Mouse (Mus musculus) MEL (cell line): Measurements from ENCODE around the gene Ints11. TPM values are rescaled to one million over a fixed set of nuclear protein-coding genes. Genes with fewer than 3 reads are reported as not detected.
A peak's percentile ranks its signal among the peaks of the same experiment; 100 is the strongest.

Experiments used
- DNase-seq: peaks from one replicate; pipeline ENCODE4 v3.0.0; 2011; ENCODE audit warnings: low read depth, low spot score
- H3K27ac ChIP-seq: 2 replicates; pipeline ENCODE4 v1.5.1; 2012; ENCODE audit warnings: low read depth, mild to moderate bottlenecking, control low read depth, low read length, moderate library complexity; ENCODE audit not compliant: control insufficient read depth
- H3K27me3 ChIP-seq, 2 experiments: fragments of 150-350 bp in 1 of 2; sonication (generic) in 1 of 2; 2 replicates each; pipeline ENCODE4 v1.6.1; 2012; ENCODE audit warnings: low read length in 2 of 2, mild to moderate bottlenecking in 2 of 2, improper control_type of control experiment in 1 of 2, moderate library complexity in 1 of 2; ENCODE audit not compliant: insufficient read depth in 2 of 2, control insufficient read depth in 1 of 2
- H3K36me3 ChIP-seq, 2 experiments: 2 replicates each; pipeline ENCODE4 v1.6.1; 2012 to 2014; ENCODE audit warnings: low read length in 2 of 2, improper control_type of control experiment in 1 of 2, inconsistent platforms in 1 of 2, mild to moderate bottlenecking in 1 of 2; ENCODE audit not compliant: insufficient read depth in 2 of 2, control insufficient read depth in 1 of 2
- H3K4me1 ChIP-seq, 2 experiments: fragments of 150-350 bp in 1 of 2; sonication (generic) in 1 of 2; 2 replicates each; pipeline ENCODE4 v1.6.1; 2012; ENCODE audit warnings: low read length in 2 of 2, improper control_type of control experiment in 1 of 2, mild to moderate bottlenecking in 1 of 2; ENCODE audit not compliant: insufficient read depth in 2 of 2, control insufficient read depth in 1 of 2
- H3K4me3 ChIP-seq, 2 experiments: fragments of 150-350 bp in 1 of 2; sonication (generic) in 1 of 2; 2 replicates each; pipeline ENCODE4 v1.5.1; 2012; ENCODE audit warnings: low read depth in 2 of 2, low read length in 2 of 2, mild to moderate bottlenecking in 2 of 2, moderate library complexity in 2 of 2, control low read depth in 1 of 2, improper control_type of control experiment in 1 of 2; ENCODE audit not compliant: control insufficient read depth in 1 of 2, insufficient read depth in 1 of 2
- H3K79me2 ChIP-seq: 2 replicates; pipeline ENCODE4 v1.6.1; 2012; ENCODE audit warnings: mild to moderate bottlenecking, low read length, moderate library complexity; ENCODE audit not compliant: control insufficient read depth, poor library complexity, insufficient read depth
- H3K9ac ChIP-seq: 2 replicates; pipeline ENCODE4 v1.6.1; 2012; ENCODE audit warnings: low read depth, mild to moderate bottlenecking, control low read depth, low read length, moderate library complexity; ENCODE audit not compliant: control insufficient read depth, poor library complexity, severe bottlenecking
- H3K9me3 ChIP-seq: fragments of 150-350 bp; sonication (generic); replicated peaks from 2 replicates; pipeline ENCODE4 v1.6.1; 2012; ENCODE audit warnings: mild to moderate bottlenecking, low read length, improper control_type of control experiment, moderate library complexity; ENCODE audit not compliant: insufficient read depth
- BHLHE40 ChIP-seq: IDR thresholded peaks from 2 replicates; pipeline ENCODE4 v1.6.1; 2012; ENCODE audit warnings: low read depth, mild to moderate bottlenecking, inconsistent platforms, low read length, improper control_type of control experiment, borderline replicate concordance
- ELF1 ChIP-seq: IDR thresholded peaks from 2 replicates; pipeline ENCODE4 v1.6.1; 2014; ENCODE audit warnings: low read depth, mild to moderate bottlenecking, inconsistent platforms, low read length, improper control_type of control experiment, moderate library complexity
- EP300 ChIP-seq, 2 experiments: IDR thresholded peaks; 2 replicates each; pipeline ENCODE4 v1.6.1; 2011; ENCODE audit warnings: improper control_type of control experiment in 2 of 2, low read length in 2 of 2, low read depth in 1 of 2, mild to moderate bottlenecking in 1 of 2
- GATA1 ChIP-seq: IDR thresholded peaks from 2 replicates; pipeline ENCODE4 v1.6.1; 2011; ENCODE audit warnings: low read depth, low read length, improper control_type of control experiment
- HCFC1 ChIP-seq: IDR thresholded peaks from 2 replicates; pipeline ENCODE4 v1.6.1; 2012; ENCODE audit warnings: low read depth, mild to moderate bottlenecking, inconsistent platforms, low read length, improper control_type of control experiment, moderate library complexity
- MAX ChIP-seq: IDR thresholded peaks from 2 replicates; pipeline ENCODE4 v1.6.1; 2011; ENCODE audit warnings: low read length, improper control_type of control experiment
- NRF1 ChIP-seq: IDR thresholded peaks from 2 replicates; pipeline ENCODE4 v1.6.1; 2014; ENCODE audit warnings: low read depth, mild to moderate bottlenecking, inconsistent platforms, low read length, improper control_type of control experiment, moderate library complexity; ENCODE audit not compliant: poor library complexity, insufficient read depth, severe bottlenecking
- POLR2A ChIP-seq, 2 experiments: IDR thresholded peaks; 2 replicates each; pipeline ENCODE4 v1.6.1; 2011 to 2012; ENCODE audit warnings: low read length in 2 of 2, mild to moderate bottlenecking in 2 of 2, control low read depth in 1 of 2, improper control_type of control experiment in 1 of 2, low read depth in 1 of 2, moderate library complexity in 1 of 2; ENCODE audit not compliant: control insufficient read depth in 1 of 2, insufficient read depth in 1 of 2, poor library complexity in 1 of 2
- POLR2AphosphoS2 ChIP-seq: IDR thresholded peaks from 2 replicates; pipeline ENCODE4 v1.6.1; 2011; ENCODE audit warnings: low read length, improper control_type of control experiment
- POLR2AphosphoS5 ChIP-seq: IDR thresholded peaks from 2 replicates; pipeline ENCODE4 v1.6.1; 2012; ENCODE audit warnings: low read depth, borderline replicate concordance, mild to moderate bottlenecking, inconsistent platforms, low read length, moderate library complexity, mixed read lengths
- RAD21 ChIP-seq: IDR thresholded peaks from 2 replicates; pipeline ENCODE4 v1.6.1; 2011; ENCODE audit warnings: mild to moderate bottlenecking, low read depth, low read length, improper control_type of control experiment
- SIN3A ChIP-seq: IDR thresholded peaks from 2 replicates; pipeline ENCODE4 v1.6.1; 2012; ENCODE audit warnings: low read length, improper control_type of control experiment, inconsistent platforms
- SMC3 ChIP-seq: IDR thresholded peaks from 2 replicates; pipeline ENCODE4 v1.6.1; 2011; ENCODE audit warnings: low read depth, low read length, improper control_type of control experiment
- TCF12 ChIP-seq: IDR thresholded peaks from 2 replicates; pipeline ENCODE4 v1.6.1; 2014; ENCODE audit warnings: low read depth, mild to moderate bottlenecking, inconsistent platforms, low read length, improper control_type of control experiment, moderate library complexity
- UBTF ChIP-seq: IDR thresholded peaks from 2 replicates; pipeline ENCODE4 v1.6.1; 2012; ENCODE audit warnings: low read depth, mild to moderate bottlenecking, inconsistent platforms, low read length, improper control_type of control experiment, moderate library complexity, borderline replicate concordance; ENCODE audit not compliant: insufficient read depth
- ZKSCAN1 ChIP-seq: IDR thresholded peaks from 2 replicates; pipeline ENCODE4 v1.6.1; 2012; ENCODE audit warnings: low read depth, mild to moderate bottlenecking, inconsistent platforms, low read length, improper control_type of control experiment, moderate library complexity
- polyA plus RNA-seq, 2 experiments: library from polyadenylated mRNA; stranded (reverse) in 1 of 2; unstranded in 1 of 2; fragments of >175 nt in 1 of 2; fragments of >200 nt in 1 of 2; gene quantifications; 2 replicates each; pipeline versions ENCODE4 v1.2.1 to v1.2.4; 2012; ENCODE audit warnings: low replicate concordance in 2 of 2, low read depth in 1 of 2; ENCODE audit not compliant: insufficient read length in 2 of 2, insufficient read depth in 1 of 2, missing spikeins in 1 of 2
- total RNA-seq: library from RNA; depleted of rRNA; stranded (reverse); fragments of 300-350 nt; gene quantifications from 2 replicates; pipeline ENCODE4 v1.2.3, GENCODE M21; 2012

Gene Ints11
- total and polyA plus RNA-seq, 3 experiments: 78.9 to 96.8 TPM; not detected in 1

DNA sequence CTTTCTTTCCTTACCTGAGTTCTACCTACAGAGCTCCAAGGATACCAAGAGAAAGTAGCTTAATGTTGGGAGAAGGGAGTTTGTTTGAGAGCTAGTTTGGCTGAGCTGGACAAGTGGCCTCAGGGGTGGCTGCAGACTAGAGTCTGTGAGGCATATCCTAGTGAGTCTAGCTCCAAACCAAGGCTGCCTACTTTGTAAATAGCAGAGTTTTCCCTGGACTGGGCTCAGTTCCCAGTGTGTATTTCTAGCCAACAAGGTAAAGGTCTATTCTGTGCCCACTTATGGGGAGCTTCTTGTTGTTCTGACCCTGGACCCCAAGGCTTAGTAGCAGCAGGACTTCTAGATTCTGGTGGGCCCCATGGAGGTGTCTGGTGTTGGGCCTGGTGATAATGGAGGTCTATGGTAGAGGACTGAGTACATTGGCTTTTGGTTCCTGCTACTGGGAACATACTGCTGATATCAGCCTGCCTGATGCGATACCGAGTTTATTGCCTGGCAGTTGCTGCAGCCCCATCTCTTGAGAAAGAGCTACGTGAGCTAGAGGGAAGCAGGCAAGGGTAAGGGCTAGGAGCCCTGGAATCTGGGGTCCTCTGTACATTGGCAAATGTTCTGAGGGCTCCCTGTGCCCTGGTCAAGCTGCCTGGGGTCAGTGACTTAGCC, 19.4 kb upstream of the Ints11 start:
- peak overlapping the region in 1 of 2 experiments; percentile 98; a peak in 2 of 4 replicates for H3K4me3 ChIP-seq
- H3K27ac ChIP-seq: peak overlapping the region; percentile 42
- no peak for TF ChIP-seq ZKSCAN1
- peak; percentile 47; the same call in 1 of the 2 replicates for TF ChIP-seq SIN3A
- peak; percentile 24 to 63; a peak in 2 of 4 replicates for TF ChIP-seq EP300 (IDR thresholded peaks at IDR 0.05; ENCODE audit: low read depth in 1 of 2, low read length in 2 of 2)
- TF ChIP-seq TCF12: peak; percentile 53
- no peak for TF ChIP-seq MAX
- no peak for TF ChIP-seq HCFC1
- TF ChIP-seq SMC3: no peak
- no peak for TF ChIP-seq ELF1
- TF ChIP-seq POLR2AphosphoS2: no peak
- TF ChIP-seq UBTF: no peak
- peak; percentile 23; the same call in 1 of the 2 replicates for TF ChIP-seq GATA1
- no peaks in the 10 kb centered on the region for H3K27me3 ChIP-seq
- no peak overlapping the region for H3K9ac ChIP-seq
- peaks cover 4 to 15% of the 10 kb centered on the region in 2 experiments; a peak in 3 of 4 replicates for H3K36me3 ChIP-seq
- no peaks in the 10 kb centered on the region for H3K9me3 ChIP-seq
- H3K4me1 ChIP-seq: peaks cover 19 to 34% of the 10 kb centered on the region in 2 experiments
- peaks cover 47% of the 10 kb centered on the region for H3K79me2 ChIP-seq
- DNase-seq: peak; percentile 64

DNA sequence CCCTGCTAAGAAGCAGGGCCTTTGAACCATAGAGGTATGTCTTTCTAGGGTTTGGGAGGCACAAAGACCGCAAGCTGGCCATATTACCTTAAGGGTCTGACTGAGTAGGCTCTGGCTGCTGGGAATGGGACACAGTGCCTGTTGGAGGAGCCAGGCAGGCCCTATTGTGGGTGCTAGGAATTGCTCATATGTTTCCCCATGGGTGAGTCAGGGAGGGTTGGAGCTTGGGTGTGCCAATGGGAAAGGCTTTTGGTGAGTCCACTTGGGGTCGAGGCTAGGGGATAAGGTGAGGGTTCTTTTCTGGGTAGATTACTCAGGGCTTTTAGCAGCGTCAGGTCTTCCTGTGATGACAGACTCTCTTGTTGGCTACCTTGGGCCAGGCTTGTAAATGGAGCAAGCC, 18.0 kb upstream of the Ints11 start:
- H3K4me3 ChIP-seq: no peak overlapping the region
- TF ChIP-seq TCF12 (no peak), BHLHE40 (no peak), POLR2A (IDR thresholded peaks at IDR 0.05; ENCODE audit: control insufficient read depth in 1 of 2, insufficient read depth in 1 of 2, low read depth in 1 of 2, low read length in 2 of 2, poor library complexity in 1 of 2) (no peak), POLR2AphosphoS2 (no peak), NRF1 (no peak), POLR2AphosphoS5 (no peak), RAD21 (no peak)
- H3K27ac ChIP-seq: no peak overlapping the region
- H3K79me2 ChIP-seq: peaks cover 47% of the 10 kb centered on the region
- H3K9me3 ChIP-seq: no peaks in the 10 kb centered on the region
- H3K36me3 ChIP-seq: peaks cover 4 to 17% of the 10 kb centered on the region in 2 experiments; a peak in 3 of 4 replicates
- no peak overlapping the region for H3K9ac ChIP-seq
- no peaks in the 10 kb centered on the region for H3K27me3 ChIP-seq
- DNase-seq: no peak
- H3K4me1 ChIP-seq: peaks cover 23 to 39% of the 10 kb centered on the region in 2 experiments
